Mouse (Mus musculus) G1E-ER4 (cell line): ENCODE measurements around the gene Drp2. TPM values are rescaled to one million over a fixed set of nuclear protein-coding genes. Genes with fewer than 3 reads are reported as not detected.

Source experiments
- GATA1 ChIP-seq: IDR thresholded peaks from one replicate; pipeline ENCODE4 v1.8.0; 2012; ENCODE audit warnings: low read length, inconsistent platforms
- polyA plus RNA-seq: library from polyadenylated mRNA; stranded (reverse); fragments of >175 nt; gene quantifications from 2 replicates; pipeline ENCODE4 v1.2.3, GENCODE M21; 2012

Drp2 gene
- polyA plus RNA-seq, 1 experiment: 0.35 TPM

DNA sequence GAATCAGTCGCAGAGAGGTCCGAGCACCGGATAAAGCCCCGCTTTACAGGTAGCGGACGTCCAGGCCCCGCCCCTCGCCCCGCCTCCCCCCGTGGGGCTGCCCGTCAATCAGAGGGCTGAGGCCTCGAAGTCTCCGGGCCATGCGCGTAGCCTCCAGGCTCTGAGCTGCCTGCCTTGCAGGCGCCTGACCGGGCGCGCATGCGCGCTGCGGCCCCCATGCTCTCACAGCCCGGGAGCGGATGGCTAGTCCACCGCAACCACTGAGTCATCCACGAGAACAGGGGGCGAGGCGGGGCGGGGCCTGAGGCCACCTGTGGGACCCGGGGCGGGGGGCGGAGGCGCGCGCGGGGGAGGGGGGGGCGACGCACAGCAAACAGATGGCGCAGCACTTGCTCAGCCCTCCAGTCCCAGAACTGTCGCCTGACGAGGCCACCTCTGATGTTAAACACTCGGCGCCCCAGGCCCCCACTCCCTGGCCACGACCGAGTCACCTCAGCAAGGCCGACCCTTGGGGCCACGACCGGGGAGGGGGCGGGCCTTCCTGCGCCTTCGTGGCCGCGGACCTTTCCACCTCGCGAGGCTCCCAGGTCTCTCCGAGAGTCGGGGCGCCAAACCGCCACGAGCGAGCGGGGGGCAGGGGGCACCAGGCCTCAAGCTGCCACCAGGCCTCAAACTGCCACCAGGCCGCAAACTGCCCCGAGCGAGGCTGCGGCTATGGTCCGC, 70.8 kb downstream of the Drp2 start:
- TF ChIP-seq GATA1: no peak

DNA sequence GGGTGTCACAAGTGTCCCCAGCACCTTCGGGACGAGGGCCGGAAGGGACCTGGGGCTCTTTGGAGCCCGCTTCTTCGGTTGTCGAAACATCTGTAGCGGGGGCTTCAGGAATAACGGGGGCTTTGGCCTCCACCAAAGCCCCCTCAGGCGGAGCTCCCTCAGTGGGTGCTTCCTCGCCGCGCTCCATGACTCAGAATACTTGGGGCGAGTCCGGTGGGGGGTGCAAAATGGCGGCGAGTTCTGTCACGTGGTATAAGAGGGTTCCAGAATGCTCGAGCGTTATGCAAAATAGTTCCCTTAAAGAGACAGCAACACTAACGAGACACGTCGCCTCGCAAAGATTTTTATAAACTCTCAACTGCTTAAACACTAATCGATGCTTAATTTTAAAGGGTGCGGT, 71.9 kb downstream of the Drp2 start, which contains the start of gene Taf7l:
TSS of gene Taf7l (minus strand) at position 201 of the 400 bp plus-strand sequence.
- no peak for TF ChIP-seq GATA1

DNA sequence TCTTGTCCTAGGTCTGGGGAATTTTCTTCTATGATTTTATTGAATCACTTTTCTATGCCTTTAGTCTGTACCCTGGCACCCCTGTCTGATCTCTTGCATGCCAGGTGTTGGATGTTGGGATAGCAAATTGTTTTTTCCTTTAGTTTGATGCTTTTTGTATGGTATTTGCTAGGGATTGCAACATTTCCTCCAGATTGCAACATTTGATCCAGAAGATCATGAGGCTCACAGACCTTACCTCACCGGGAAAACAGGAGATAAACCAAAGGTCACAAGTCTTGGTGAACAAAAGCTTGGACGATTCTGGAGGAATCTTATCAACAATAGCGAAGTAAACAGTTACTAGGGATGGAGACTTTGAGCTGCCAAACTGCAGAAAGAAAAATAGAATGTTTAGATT, 77.4 kb downstream of the Drp2 start:
- no peak for TF ChIP-seq GATA1

DNA sequence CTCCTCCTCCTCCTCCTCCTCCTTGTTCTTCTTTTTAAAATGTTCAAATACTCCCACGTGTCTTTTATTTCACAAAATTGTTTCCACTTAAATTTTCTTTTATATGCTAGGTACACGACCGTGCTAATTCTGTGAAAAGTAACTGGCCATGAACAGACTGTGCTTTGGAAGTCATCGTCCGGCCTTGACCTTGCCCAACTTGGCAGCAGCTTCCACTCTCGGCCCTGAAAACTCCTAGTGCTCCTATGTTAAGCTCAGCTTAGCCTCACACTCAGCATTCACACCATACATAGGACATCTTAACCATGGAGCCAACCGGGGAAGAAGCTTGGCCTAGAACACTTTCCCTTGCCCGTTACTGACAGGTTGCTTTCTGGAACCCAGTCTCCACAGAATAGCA, 96.3 kb downstream of the Drp2 start:
- no peak for TF ChIP-seq GATA1

Other genes with a start within 250 kb of the Drp2 start
- not detected in 2 replicates for gene Xkrx, start 242.5 kb upstream of the Drp2 start, polyA plus RNA-seq
- not detected in 2 replicates for gene Arl13a, start 217.1 kb upstream of the Drp2 start, polyA plus RNA-seq
- not detected in 2 replicates for gene Nox1, start 182.6 kb upstream of the Drp2 start, polyA plus RNA-seq
- gene Trmt2b, start 127.6 kb upstream of the Drp2 start, polyA plus RNA-seq: 0.56 and 0.90 TPM in 2 replicates
- gene Tmem35a, start 109.3 kb upstream of the Drp2 start, polyA plus RNA-seq: not detected in 2 replicates
- 0.43 and 0.94 TPM in 2 replicates for gene Cenpi, start 96.5 kb upstream of the Drp2 start, polyA plus RNA-seq
- 0.03 TPM in 1 of 2 replicates, not detected in the other for gene Taf7l, start 71.9 kb downstream of the Drp2 start, polyA plus RNA-seq
- gene Timm8a1, start 137.3 kb downstream of the Drp2 start, polyA plus RNA-seq: 3.5 and 4.1 TPM in 2 replicates
- 5.7 and 10.5 TPM in 2 replicates for gene Btk, start 179.0 kb downstream of the Drp2 start, polyA plus RNA-seq
- 46.4 and 69.5 TPM in 2 replicates for gene Rpl36a, start 181.1 kb downstream of the Drp2 start, polyA plus RNA-seq
- gene Gla, start 196.6 kb downstream of the Drp2 start, polyA plus RNA-seq: 0.21 and 0.23 TPM in 2 replicates
- 11.2 and 18.8 TPM in 2 replicates for gene Hnrnph2, start 196.6 kb downstream of the Drp2 start, polyA plus RNA-seq